Mouse (Mus musculus) lung, postnatal 0 days (tissue): ENCODE data around the gene Nox3.

ENCODE experiments used
- CTCF ChIP-seq: IDR thresholded peaks from 2 replicates; pipeline ENCODE4 v1.5.1; 2016; ENCODE audit warnings: antibody characterized with exemption, mild to moderate bottlenecking
- EP300 ChIP-seq: IDR thresholded peaks from 2 replicates; pipeline ENCODE4 v1.6.1; 2016; ENCODE audit warnings: antibody characterized with exemption, mild to moderate bottlenecking, control low read depth

GRCm38 (mm10) chr17:3610307-3610754 is 85.7 kb downstream of the Nox3 start:
- TF ChIP-seq CTCF (no peak), EP300 (no peak)
